Mouse (Mus musculus) embryonic facial prominence, embryonic 15.5 days (tissue): ENCODE results near the gene Srsf4. TPM values are rescaled to one million over a fixed set of nuclear protein-coding genes. Genes with fewer than 3 reads are reported as not detected.
A peak's percentile ranks its signal among the peaks of the same experiment; 100 is the strongest.

Experiments used
- ATAC-seq: fragments of 200-750 bp; cut with Nextera tagmentation; 2 replicates; pipeline ENCODE4 v1.8.0; 2017; ENCODE audit warnings: low read depth, moderate TSS enrichment; ENCODE audit not compliant: insufficient number of reproducible peaks, low FRiP score, low TSS enrichment
- H3K27ac ChIP-seq: fragments of 300-500 bp; sonication (generic); replicated peaks from 2 replicates; pipeline ENCODE4 v1.5.1; 2015; ENCODE audit warnings: mild to moderate bottlenecking, inconsistent platforms
- H3K27me3 ChIP-seq: fragments of 300-500 bp; sonication (generic); 2 replicates; pipeline ENCODE4 v1.6.1; 2015; ENCODE audit warnings: inconsistent platforms
- H3K36me3 ChIP-seq: fragments of 300-500 bp; sonication (generic); 2 replicates; pipeline ENCODE4 v1.6.1; 2015; ENCODE audit warnings: mild to moderate bottlenecking, inconsistent platforms
- H3K4me1 ChIP-seq: fragments of 300-500 bp; sonication (generic); 2 replicates; pipeline ENCODE4 v1.6.1; 2015; ENCODE audit warnings: inconsistent platforms
- H3K4me2 ChIP-seq: fragments of 300-500 bp; sonication (generic); replicated peaks from 2 replicates; pipeline ENCODE4 v1.6.1; 2015; ENCODE audit warnings: mild to moderate bottlenecking, inconsistent platforms
- H3K4me3 ChIP-seq: fragments of 300-500 bp; sonication (generic); replicated peaks from 2 replicates; pipeline ENCODE4 v1.5.1; 2015; ENCODE audit warnings: mild to moderate bottlenecking, inconsistent platforms
- H3K9ac ChIP-seq: fragments of 300-500 bp; sonication (generic); 2 replicates; pipeline ENCODE4 v1.6.1; 2015; ENCODE audit warnings: inconsistent platforms
- H3K9me3 ChIP-seq: fragments of 300-500 bp; sonication (generic); replicated peaks from 2 replicates; pipeline ENCODE4 v1.6.1; 2016; ENCODE audit warnings: inconsistent platforms
- WGBS: fragments of 180-500 bp; shearing (Covaris S2); methylation state at CpG from one replicate; pipeline ENCODE4 v1.1.7; 2015; 5-methylcytosine and 5-hydroxymethylcytosine counted together
- polyA plus RNA-seq: library from polyadenylated mRNA; unstranded; fragments of >200 nt; fragmentation: Nextera tagmentation; extraction: Ambion mirVana; gene quantifications from 2 replicates; pipeline ENCODE4 v1.2.1, GENCODE M21; 2015

Srsf4 gene
- polyA plus RNA-seq, 1 experiment from 2014 or later = 101 TPM

DNA sequence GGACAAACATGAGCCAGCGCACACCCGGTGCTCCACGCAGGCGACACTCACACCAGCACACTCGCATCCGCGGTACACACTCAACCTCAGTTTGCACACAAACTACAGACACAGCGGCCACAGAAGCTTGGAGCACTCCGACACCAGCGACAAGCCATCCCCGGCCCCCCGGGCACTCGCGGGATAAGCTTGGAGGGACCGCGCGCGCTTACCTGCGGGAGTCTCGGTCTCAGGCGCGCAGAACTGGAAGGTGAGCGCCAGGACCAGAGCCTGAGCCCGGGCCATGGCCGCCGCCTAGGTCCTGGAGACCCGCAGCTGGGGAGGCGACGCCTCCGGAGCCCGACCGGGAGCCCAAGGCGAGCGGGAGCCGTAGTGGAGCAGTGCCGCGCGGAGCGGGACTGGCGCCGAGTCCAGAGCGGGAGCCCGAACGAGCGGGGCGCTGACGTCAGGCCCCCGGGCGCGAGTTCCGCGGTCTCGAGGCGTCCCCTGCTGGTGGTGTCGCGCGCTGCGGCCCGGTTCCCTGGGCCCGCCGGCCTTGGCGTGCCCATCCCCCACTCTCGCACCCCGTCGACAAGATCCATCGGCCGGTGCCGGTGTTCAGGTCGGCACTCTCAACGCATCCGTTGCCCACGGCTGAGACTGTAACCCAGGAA lies 35.4 kb upstream of the Srsf4 start, which contains the start of gene Ptpru:
TSS of gene Ptpru (minus strand) at position 417 of the 653 bp plus-strand sequence.
- Histone ChIP-seq H3K9ac (peak within 1 kb of the TSS; percentile 74), H3K4me2 (peak within 1 kb of the TSS; percentile 94), H3K36me3 (no peaks in the 10 kb centered on the region), H3K27ac (peak within 1 kb of the TSS; percentile 52), H3K9me3 (no peaks in the 10 kb centered on the region), H3K4me3 (peak within 1 kb of the TSS; percentile 63), H3K27me3 (peaks cover 15% of the 10 kb centered on the region), H3K4me1 (peaks cover 41% of the 10 kb centered on the region)
- under 1% methylated on average over 72 of the region's 72 CpGs for WGBS
- ATAC-seq = peak; percentile 72

DNA sequence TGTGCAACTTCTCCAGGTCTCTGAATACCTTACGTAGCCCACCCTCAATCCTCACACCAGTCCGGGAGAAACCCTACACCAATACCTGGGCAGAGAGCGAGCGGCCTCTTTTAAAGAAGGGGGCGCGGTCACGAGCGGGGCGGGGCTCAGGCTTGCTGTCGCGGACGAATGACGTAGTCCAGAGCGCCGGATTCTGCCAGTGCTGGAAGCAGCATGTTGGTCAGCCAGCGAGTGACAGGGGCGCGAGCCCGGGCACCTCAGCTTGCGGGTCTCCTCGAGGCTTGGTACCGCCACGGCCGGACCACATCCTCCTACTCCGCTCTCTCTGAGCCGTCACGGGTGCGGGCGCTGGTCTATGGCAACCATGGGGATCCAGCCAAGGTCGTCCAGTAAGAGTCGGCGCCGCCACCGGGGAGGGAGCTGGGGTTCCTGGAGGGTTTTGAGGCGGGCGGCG lies 30.1 kb upstream of the Srsf4 start, which contains the start of gene Mecr:
TSS of gene Mecr (plus strand) at position 181 of the 454 bp plus-strand sequence.
- H3K4me2 ChIP-seq = peak within 1 kb of the TSS; percentile 81
- H3K9ac ChIP-seq = peak within 1 kb of the TSS; percentile 70
- no peaks in the 10 kb centered on the region for H3K36me3 ChIP-seq
- ATAC-seq = peak; percentile 77
- under 1% methylated on average over 37 of the region's 37 CpGs for WGBS
- H3K9me3 ChIP-seq = no peaks in the 10 kb centered on the region
- H3K27me3 ChIP-seq = peaks cover 5% of the 10 kb centered on the region; the same call in 1 of the 2 replicates
- no peak within 1 kb of the TSS for H3K27ac ChIP-seq
- peak within 1 kb of the TSS; percentile 96 for H3K4me3 ChIP-seq
- H3K4me1 ChIP-seq = peaks cover 21% of the 10 kb centered on the region

DNA sequence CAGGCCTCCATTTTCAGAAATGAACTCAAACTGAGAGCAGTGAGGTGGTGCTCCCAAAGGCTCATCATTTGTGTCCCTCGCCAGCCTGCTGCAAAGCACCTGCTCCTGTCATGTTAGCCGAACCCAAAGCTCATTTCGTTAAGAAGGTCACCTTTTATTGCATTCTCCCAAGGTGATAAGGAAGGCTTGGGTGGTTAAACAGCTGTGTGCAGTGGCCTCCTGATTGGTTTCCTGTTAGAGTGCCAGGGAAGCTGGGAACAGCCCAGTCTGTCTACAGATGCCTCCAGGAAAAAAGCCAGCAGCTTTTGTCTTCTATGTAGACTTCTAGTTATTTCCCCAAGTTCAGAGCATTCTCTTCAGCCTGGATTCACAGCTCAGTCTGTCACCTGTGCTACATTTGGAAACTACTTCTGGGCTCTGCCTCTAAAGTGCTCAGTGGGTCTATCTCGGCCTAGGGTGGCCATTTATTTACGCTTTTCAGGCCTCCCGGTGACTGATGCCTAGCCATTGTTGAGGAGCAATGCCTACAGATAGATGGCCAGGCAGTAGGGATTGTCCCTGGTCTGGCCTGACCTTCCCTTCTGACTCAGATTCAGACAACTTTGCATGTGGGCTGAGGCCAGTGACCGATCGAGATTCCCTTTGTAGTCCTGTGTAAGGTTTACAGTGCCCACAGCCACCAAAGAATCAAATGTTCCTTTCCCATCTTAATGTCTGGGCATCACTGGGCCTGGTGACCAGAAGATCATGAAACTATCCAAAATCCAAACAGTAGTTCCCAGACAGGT lies 27.2 kb upstream of the Srsf4 start:
- Histone ChIP-seq H3K9ac (no peak overlapping the region), H3K27me3 (peaks cover 2% of the 10 kb centered on the region; the same call in 1 of the 2 replicates), H3K4me3 (no peak overlapping the region), H3K27ac (no peak overlapping the region), H3K4me2 (no peak overlapping the region), H3K4me1 (peaks cover 31% of the 10 kb centered on the region), H3K36me3 (no peaks in the 10 kb centered on the region), H3K9me3 (no peaks in the 10 kb centered on the region)
- ATAC-seq = no peak
- 81% methylated on average over 8 of the region's 8 CpGs for WGBS

DNA sequence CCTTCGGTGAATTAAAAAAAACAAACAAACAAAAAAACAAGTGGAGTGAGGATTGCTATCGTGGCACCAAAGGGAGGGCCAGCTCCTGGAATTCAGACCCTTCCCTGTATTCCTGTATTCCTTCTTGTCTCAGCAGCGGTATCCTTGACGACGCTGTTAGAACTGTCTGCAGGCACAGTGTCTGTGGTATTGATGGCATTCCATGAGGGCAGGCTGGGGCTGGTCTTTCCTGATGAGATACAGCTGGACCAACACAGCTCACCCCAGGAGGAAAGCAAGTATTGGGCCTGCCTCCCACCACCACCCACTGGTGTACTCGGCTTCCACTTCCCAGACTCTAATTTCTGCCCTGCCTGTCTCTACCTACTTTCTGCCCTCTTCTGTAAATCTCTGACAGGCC lies 25.3 kb upstream of the Srsf4 start:
- no peak overlapping the region for H3K27ac ChIP-seq

DNA sequence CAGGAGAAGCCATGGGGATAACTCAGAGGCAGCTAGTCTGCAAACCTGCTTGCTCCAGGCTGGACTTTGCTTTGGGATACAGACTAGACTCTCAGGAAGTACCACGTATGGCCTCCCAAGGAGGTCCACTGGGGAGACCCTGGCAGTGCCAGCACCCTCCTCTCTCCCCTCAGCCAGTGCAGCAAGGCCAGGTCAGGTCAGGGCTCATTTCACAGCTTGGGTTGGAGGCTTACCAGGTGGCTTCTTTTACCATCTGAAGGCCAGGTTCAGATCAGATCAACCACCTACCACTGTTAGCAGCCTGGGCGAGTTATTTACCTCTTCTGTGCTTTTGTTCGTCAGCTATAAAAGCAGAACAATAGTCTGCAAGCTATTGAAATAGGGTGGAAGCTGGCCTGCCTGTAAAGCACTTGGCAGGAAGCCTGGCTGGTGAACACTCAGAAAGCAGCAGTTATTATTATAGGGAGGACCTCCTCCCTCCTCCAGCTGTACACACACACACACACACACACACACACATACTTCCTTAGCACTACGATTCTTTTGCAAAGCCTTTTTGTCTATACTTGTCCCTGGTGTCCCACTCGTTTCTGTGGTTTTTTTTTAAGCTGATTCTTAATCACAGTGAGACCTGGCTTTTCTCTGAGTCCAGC lies 23.3 kb upstream of the Srsf4 start:
- peaks cover 20% of the 10 kb centered on the region for H3K4me1 ChIP-seq
- no peaks in the 10 kb centered on the region for H3K9me3 ChIP-seq
- H3K27ac ChIP-seq = peak overlapping the region; percentile 73
- WGBS = 27% methylated on average over 5 of the region's 5 CpGs
- ATAC-seq = no peak
- H3K36me3 ChIP-seq = no peaks in the 10 kb centered on the region
- H3K9ac ChIP-seq = no peak overlapping the region
- H3K4me2 ChIP-seq = no peak overlapping the region
- no peaks in the 10 kb centered on the region for H3K27me3 ChIP-seq
- H3K4me3 ChIP-seq = no peak overlapping the region

More for the DNA sequence above, 25.3 kb upstream of the Srsf4 start:
- Histone ChIP-seq H3K4me2 (no peak overlapping the region), H3K27me3 (no peaks in the 10 kb centered on the region), H3K4me1 (peaks cover 31% of the 10 kb centered on the region), H3K4me3 (no peak overlapping the region), H3K9me3 (no peaks in the 10 kb centered on the region), H3K36me3 (no peaks in the 10 kb centered on the region), H3K9ac (no peak overlapping the region)
- 36% methylated on average over 6 of the region's 6 CpGs for WGBS
- no peak for ATAC-seq

DNA sequence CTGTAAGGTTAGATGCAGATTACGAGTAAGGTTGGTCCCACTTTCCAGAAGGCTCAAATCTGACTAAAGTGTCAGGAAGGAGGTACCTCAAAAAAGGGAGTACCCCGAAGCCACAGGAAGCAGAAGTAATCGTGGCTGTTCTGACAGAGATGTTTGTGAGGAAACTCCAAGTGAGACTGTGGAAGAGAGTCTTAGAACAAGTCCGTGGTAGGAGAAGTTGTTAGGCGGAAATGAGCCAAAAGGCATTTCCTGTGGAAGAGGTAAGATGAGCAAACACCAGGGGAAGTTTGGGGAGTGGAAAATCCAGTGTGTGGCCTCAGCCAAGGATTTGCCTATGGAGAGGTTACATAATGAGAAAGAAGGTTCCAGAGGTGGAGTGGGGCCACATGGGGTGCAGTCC lies 18.5 kb upstream of the Srsf4 start:
- peaks cover 10% of the 10 kb centered on the region for H3K4me1 ChIP-seq
- no peak overlapping the region for H3K9ac ChIP-seq
- peaks cover 27% of the 10 kb centered on the region for H3K36me3 ChIP-seq
- no peak for ATAC-seq
- H3K4me3 ChIP-seq = no peak overlapping the region
- WGBS = 74% methylated on average over 5 of the region's 5 CpGs
- no peaks in the 10 kb centered on the region for H3K9me3 ChIP-seq
- no peaks in the 10 kb centered on the region for H3K27me3 ChIP-seq
- H3K27ac ChIP-seq = no peak overlapping the region
- no peak overlapping the region for H3K4me2 ChIP-seq

DNA sequence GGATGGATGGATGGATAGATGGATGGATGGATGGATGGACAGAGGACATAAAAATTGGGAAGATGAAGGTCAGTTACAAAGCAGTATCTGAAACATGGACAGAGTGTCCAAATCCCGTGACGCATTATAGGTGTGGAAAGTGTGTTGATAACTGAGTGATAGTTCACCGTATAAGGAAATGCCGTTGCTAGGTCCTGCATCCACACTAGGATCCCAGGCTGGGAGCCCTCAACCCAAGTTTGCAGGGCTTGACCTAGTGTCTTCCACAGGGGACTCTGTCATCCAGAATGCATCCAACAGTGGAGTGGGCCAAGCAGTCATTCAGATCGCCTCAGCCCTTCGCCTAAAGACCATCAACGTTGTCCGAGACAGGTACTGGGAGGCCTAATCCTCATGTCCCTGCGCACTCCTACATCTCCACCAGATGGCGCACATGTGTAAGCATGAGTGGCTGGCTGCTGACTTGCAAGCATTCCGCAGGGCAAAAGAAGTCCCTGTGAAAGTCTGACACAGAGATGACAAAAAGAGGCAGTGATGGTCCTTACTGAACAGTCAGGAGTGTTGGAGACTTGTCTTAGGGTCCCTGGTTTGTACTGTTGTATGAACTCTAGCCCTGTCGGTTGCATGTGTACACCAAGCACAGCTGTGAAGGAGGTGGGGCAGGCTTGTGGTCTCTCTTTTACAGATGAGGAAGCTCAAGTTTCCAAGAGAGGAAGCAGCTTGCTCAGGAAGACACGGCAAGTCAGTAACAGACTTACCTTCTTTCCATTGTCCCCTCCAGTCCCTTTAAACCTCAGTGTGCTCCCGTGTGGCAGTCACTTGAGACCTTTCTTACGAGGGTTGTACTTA lies 12.7 kb upstream of the Srsf4 start:
- Histone ChIP-seq H3K9me3 (no peaks in the 10 kb centered on the region), H3K36me3 (peaks cover 51% of the 10 kb centered on the region), H3K27ac (no peak overlapping the region), H3K27me3 (no peaks in the 10 kb centered on the region), H3K4me1 (no peaks in the 10 kb centered on the region), H3K4me3 (no peak overlapping the region), H3K4me2 (no peak overlapping the region), H3K9ac (no peak overlapping the region)
- ATAC-seq = 0 out of 2 replicates have a peak, but pooled peaks have one; percentile 44
- WGBS = 40% methylated on average over 15 of the region's 15 CpGs

DNA sequence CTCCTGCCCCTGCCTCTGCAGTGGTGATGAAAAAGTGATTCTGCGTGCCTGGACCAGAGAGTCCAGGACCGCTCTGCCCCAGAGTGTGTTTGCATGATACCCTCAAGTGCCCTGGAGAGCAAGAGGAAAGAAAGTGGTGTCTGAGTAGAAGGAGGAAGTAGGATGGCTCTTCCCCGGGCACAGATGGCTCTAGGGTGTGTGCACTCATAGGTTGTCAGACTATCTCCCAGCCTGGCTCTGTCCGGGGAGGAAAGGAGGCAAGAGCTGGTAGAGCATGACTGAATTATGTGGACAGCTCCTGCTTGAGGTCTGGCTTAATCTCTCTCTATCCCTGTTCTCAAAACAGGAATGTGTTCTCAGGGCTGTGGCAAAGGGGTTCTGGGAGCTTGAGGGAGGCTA lies 12.1 kb upstream of the Srsf4 start:
- no peak for ATAC-seq
- Histone ChIP-seq H3K36me3 (peaks cover 55% of the 10 kb centered on the region), H3K4me1 (no peaks in the 10 kb centered on the region), H3K27ac (no peak overlapping the region), H3K9me3 (no peaks in the 10 kb centered on the region), H3K4me3 (no peak overlapping the region), H3K9ac (no peak overlapping the region), H3K4me2 (no peak overlapping the region), H3K27me3 (no peaks in the 10 kb centered on the region)
- WGBS = 73% methylated on average over 4 of the region's 4 CpGs

DNA sequence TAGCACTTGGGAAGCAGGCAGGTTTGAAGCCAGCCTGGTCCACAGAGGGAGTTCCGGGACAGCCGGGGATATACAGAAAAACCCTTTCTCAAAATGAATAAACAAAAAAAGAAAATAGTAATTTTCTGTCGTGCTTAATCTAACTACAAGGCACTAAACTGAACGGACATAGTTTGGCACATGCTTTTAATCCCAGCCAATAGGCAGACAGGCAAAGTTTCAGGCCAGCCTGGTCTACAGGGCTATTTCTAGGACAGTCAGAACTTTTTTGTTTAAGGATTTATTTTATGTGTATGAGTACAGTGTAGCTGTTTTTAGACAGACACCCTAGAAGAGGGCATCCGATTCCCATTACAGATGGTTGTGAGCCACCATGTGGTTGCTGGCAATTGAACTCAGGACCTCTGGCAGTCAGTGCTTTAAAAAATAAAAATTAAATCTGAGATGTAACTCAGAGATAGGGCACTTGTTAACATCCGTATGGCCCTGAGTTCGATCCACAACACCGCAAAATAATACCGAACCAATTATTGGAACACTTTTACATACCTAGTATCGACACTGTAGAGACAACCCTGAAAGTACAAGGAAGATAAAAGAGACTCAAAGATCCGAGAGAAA lies 635 bp upstream of the Srsf4 start:
- WGBS = 6% methylated on average over 11 of the region's 11 CpGs
- peak overlapping the region; percentile 53 for H3K4me2 ChIP-seq
- H3K36me3 ChIP-seq = peaks cover 6% of the 10 kb centered on the region; the same call in 1 of the 2 replicates
- H3K4me3 ChIP-seq = peak overlapping the region; percentile 99
- H3K4me1 ChIP-seq = peaks cover 30% of the 10 kb centered on the region
- no peaks in the 10 kb centered on the region for H3K27me3 ChIP-seq
- H3K27ac ChIP-seq = peak overlapping the region; percentile 94
- H3K9me3 ChIP-seq = no peaks in the 10 kb centered on the region
- peak overlapping the region; percentile 72 for H3K9ac ChIP-seq
- ATAC-seq = no peak

DNA sequence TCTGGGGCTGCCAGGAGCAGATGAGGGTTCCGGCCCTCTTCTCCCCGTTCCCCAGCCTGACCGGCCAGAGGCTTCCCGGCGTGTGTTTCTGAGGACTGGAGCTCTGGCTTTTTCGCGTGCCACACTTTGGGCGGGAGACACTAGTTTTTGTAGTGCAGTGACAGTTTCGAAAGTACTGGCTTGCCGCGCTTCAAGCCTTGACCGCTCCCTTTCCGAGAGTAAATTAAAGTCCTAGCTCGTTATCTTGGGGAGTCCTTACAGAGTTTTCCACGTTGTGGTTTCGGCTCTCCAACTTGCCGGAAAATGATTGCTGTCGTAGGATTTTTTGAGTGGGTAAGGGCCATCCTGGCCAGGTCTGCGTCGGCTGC lies 736 bp downstream of the Srsf4 start:
- Histone ChIP-seq H3K27me3 (no peaks in the 10 kb centered on the region), H3K27ac (peak overlapping the region; percentile 100), H3K4me1 (peaks cover 37% of the 10 kb centered on the region), H3K4me3 (peak overlapping the region; percentile 99), H3K9me3 (no peaks in the 10 kb centered on the region), H3K4me2 (peak overlapping the region; percentile 75), H3K9ac (peak overlapping the region; percentile 100), H3K36me3 (no peaks in the 10 kb centered on the region)
- no peak for ATAC-seq
- under 1% methylated on average over 20 of the region's 20 CpGs for WGBS
